Mouse (Mus musculus) mesoderm, embryonic 11.5 days (tissue): ENCODE results near the gene Hspa1l.
"Not testable (repeated sequence)": the region's sequence is repeated elsewhere in the genome, so short reads cannot be mapped to it uniquely, and the experiment has no call there.

Experiments used
- DNase-seq: peaks from one replicate; pipeline ENCODE4 v3.0.0-alpha.2; 2012; ENCODE audit warnings: low read depth, low spot score

Gene Hspa1l

DNA sequence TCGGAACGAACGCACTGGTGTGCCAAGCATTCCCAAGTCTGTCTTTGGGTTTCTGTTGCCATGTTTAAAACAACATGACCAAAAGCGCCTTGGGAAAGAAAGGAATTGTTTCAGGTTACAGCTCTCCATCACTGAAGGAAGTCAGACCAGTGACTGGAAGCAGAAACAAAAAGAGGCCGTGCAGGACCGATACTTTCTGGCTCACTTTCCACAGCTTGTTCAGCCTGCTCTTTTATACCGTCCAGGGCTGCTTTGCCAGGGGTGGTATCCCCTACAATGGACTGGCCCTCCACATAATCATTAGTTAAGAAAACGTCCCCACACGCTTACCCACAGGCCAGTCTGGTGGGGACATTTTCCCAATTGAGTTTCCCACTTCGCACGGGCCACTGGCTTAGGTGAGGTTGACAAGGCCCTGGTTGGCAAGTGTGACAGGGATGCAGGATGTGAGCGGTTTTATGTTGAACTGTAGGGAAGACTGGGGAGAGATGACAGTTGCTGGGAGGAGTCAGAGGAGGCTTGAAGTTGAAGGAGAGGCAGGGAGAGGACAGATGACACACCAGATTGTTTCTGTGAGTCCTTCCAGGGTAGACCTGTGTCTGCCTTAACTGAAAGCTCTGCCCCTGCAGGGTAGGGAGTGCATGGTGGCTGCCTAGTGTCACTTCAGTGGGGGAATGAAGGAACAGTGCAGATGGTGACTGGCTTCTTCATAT lies 29.8 kb downstream of the Hspa1l start:
- DNase-seq = no peak

DNA sequence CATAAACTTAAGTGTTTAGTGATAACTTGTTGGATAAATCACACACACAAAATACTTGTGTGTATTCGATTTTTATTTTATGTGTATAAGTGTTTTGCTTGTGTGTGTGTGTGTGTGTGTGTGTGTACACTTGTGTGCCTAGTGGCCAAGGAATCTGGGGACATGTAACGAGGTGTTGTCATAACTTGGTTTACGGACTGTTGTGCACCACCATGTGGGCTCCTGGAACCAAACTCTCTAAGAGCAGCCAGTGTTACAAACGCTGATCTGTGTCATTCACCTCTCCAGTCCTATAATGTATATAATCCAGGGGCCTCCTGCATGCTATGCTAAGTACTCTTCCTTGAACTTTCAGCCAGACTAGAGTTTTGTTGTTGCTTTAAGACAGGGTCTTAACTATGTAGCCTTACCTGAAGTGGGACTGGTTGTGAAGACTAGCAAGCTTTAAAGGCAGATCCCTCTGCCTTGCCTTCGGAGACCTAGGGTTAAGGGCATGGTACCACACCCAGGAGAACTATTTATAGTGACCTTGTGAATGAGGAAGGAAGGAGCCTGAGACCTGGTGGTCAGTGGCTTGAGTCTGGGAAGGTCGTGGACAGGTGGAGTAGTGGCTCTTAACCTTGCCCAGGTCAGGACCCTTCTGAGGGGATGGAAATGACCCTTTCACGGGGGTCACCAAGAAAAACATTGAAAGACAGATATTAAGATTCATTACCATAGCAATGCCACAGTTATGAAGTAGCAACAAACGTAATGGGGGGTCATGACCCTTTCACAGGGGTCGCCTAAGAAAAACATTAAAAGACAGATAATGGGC lies 30.7 kb downstream of the Hspa1l start:
- no peak for DNase-seq

DNA sequence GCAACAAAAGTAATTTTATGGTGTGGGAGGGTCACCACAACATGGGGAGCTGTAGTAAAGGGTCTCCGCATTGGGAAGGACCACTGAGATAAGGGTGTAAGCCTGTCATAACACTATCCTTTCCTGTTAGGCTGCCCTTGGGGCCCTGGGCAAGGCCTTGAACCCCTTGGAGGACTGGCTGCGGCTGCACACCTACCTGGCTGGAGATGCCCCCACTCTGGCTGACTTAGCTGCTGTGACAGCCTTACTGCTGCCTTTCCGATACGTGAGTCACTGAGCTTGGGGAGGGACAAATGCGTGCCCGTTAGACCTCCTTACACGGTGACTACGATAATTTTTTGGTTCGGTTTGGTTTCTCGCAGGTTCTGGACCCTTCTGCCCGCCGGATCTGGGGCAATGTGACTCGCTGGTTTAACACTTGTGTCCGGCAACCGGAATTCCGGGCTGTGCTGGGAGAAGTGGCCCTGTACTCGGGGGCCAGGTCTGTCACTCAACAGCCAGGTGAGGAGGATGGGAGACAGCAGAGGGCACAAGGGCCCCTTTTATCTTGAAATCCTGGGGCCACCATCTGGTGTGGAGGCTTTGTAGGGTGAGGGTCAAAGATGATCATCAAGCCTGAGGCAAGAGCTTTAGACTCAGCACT lies 31.7 kb downstream of the Hspa1l start:
- no peak for DNase-seq

DNA sequence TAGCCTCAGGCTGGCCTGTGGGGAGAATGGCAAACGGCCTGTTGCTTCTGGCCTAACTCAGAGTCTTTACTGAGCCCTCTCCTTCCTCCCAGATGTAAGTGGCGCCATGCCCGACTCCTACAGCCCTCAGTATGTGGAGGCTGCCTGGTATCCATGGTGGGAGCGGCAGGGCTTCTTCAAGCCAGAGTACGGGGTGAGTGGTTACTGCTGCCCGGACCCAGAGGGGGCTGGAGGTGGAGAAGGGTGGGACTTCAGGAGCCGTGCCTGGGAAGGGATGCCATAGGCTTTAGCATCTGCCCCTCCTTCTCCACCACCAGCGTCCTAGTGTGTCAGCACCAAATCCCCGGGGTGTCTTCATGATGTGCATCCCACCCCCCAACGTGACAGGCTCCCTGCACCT lies 32.7 kb downstream of the Hspa1l start:
- DNase-seq = no peak

DNA sequence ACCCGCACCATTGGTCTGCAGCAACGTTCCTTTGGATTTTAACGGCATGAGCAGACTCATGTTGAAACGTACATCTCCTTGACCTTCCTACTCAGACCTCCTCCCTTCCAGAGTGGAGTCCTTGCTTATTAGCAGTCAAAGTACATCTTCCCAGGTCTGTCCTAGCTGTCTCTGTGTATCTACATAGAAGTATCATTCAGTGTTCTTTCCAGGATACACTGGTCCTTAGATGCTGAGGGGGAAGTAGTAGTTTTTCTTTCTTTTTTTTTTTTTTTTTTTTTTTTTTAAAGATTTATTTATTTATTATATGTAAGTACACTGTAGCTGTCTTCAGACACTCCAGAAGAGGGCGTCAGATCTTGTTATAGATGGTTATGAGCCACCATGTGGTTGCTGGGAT lies 33.4 kb downstream of the Hspa1l start:
- not testable (repeated sequence) for DNase-seq

DNA sequence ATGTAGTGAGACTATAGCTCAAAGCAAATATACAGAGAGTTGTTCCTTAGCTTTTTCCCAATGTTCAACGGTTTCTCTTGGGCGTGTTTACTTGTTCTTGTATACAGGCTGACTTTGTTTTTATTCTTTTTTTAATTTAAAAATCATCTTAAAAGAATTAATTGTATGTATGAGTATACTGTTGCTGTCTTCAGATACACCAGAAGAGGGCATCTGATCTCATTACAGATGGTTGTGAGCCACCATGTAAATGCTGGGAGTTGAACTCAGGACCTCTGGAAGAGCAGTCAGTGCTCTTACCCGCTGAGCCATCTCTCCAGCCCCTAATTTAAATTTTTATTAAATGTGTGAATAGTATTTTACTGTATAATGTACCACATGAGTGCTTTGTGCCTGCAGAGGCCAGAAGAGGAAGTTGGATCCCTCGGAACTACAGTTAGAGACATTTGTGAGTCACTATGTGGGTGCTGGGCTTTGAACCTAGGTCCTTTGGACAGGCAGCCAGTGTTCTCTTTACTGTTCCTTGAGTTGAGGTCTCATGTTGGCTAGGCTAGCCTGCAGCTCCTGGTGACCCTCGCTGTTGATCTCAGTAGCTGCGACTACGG lies 35.0 kb downstream of the Hspa1l start:
- DNase-seq = no peak

DNA sequence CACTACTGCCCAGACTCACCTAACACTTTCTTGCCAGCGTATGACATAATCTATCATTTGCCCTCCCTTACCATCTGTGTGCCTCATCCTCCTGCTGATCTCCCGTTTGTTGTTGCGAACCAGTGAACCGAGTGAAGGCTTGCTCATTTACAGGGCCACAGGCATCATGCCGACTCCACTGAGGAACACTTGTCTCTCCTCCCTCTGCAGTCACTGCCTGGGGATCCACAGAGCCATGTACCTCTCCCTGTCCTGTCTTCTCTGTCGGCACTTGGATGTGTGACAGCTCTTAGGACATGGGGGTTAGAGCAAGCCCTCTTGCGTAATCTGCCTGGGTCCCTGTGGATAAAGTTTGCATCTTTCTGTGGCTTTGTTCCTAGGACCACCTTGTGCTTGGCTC lies 37.1 kb downstream of the Hspa1l start:
- no peak for DNase-seq

DNA sequence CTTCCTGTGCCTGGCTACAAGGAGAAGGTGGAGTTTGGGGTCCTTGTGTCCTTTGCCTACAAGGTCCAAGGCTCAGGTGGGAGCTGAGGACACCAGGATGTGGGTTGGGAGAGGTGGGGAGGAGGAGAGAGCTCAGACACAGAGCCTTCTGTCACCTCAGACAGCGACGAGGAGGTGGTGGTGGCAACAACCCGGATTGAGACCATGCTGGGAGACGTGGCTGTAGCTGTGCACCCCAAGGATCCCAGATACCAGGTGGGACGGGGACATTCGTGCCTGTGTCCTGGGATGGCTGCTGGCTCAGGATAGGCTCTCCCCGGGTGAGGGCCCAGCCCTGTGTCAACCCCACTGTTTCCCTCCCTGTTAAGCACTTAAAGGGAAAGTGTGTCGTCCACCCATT lies 38.9 kb downstream of the Hspa1l start:
- DNase-seq = no peak

DNA sequence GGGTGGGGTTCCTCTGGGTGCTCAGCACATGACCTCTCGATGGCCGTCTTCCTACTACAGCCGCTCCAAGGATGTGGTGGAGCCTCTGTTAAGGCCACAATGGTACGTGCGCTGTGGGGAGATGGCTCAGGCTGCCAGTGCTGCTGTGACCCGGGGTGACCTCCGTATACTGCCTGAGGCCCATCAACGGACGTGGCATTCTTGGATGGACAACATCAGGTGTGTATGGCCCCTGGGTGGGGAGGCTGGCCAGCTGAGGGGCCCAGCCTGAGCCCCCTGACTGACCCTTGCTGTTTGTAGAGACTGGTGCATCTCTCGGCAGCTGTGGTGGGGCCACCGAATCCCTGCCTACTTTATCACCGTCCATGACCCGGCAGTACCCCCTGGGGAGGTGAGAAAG lies 39.9 kb downstream of the Hspa1l start:
- no peak for DNase-seq

DNA sequence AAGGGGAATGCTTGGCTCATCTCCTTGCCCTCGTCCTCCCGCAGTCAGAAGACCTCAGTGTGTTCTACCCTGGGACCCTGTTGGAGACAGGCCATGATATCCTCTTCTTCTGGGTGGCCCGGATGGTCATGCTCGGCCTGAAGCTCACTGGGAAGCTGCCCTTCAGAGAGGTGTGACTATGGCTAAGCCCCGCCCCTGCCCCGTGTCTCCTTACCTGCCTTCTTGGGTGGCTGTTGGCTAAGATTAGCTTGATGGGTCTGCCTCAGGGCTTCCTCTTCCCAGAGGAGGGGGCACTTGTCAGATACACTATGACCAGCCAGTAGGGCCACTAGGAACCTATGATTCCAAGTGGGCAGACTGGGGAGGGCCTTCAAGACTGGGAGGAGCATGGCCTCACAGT lies 40.7 kb downstream of the Hspa1l start:
- no peak for DNase-seq

DNA sequence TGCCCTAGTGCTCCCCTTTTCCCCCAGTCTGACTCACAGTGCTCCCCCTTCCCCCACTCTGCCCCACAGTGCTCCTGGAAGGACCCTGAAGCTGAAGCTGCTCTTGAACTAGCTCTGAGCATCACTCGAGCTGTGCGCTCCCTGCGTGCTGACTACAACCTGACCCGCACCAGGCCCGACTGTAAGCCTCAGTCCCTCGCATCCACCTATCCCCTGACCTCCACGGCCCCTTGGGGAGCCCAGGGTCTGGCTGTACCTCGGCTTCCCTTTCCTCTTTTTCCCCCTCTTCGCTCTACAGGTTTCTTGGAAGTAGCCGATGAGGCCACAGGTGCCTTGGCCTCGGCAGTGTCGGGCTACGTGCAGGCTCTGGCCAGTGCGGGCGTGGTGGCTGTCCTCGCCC lies 42.8 kb downstream of the Hspa1l start:
- DNase-seq = no peak

DNA sequence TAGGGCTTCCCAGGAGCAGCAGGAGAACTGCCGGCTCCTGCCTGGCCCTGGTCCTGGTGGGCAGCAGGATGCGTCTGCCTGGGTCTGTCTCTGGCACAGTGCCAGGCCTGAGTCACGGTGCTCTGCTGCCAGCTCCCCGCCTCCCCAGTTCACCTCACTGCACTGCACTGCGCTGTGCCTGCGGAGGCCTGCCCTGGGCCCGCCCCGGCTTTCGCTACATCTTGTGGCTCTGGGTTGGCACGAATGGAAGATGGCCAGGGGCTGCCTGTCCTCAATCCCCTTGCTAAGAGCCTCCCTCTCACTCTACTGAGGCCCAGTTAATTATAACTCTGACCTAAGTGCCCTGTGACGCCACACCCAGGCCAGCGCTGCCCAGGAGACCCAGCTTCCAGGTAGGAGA lies 43.9 kb downstream of the Hspa1l start, which contains the start of gene Vwa7:
Vwa7 (plus strand) TSS at position 204 of the 400 bp plus-strand sequence.
- DNase-seq = no peak

DNA sequence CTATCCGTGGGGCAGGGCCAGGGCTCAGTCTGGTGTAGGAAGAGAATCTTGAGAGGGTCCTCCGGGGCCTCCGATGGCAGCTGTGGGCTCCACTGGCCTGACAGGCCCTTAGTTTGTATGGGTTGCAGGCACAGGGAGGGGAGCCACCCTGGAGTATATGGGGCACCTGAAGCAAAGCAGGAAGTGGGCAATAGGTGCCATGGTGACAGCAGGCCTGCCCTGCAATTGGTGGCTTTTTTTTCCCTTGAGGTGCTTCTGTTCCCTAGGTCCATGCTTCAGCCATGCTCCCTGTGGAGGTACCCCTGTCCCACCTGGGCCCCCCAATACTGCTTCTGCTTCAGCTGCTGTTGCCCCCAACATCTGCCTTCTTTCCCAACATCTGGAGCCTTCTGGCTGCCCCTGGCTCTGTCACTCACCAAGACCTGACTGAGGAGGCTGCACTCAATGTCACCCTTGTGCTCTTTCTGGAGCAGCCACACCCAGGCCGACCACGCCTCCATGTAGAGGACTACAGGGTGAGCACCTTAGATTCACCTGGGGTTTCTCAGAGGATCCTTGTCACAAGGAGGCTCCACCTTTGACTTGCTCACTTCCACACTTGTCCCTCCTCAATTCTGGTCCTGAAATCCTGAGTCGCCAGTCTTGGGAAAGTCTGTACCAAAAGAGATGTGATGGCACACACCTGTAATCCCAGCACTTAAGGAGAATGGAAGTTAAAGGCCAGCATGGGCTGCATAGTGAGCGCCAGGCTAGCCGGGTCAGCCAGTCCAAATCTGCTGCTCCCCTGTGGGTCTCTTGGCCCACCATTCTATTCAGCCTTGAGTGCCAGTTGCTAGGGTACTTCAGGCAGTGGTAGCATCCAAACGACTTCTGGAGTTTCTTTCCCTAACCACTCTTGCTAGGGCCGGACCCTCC lies 44.5 kb downstream of the Hspa1l start:
- DNase-seq = no peak

DNA sequence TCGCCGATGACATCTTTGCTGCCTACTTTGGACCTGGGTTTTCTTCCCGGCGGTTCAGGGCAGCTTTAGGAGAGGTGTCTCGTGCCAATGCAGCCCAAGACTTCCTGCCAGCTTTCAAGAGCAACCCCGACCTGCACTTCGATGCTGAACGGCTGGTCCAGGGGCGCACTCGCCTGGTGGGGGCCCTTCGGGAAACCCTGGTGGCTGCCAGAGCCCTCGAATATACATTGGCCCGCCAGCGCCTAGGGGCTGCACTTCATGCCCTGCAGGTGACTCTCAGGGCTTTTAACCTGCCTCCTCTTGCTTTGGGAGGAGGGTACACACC lies 45.2 kb downstream of the Hspa1l start:
- DNase-seq = no peak

DNA sequence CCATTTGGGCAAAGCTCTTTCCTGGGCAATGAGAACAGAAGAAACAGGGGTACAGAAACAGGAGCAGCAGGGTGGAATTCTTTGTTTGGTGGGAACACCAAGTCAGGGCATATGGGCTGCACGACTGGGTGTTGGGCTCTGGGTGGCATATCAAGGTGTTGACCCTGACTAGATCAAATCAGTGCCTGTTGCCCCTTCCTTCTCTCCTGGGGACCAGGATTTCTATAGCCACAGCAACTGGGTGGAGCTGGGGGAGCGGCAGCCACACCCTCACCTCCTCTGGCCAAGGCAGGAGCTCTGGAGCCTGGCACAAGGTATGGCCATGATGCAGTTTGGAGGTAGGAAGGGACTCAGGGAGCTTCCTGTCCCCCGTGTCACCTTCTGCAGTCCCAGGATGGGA lies 45.7 kb downstream of the Hspa1l start:
- no peak for DNase-seq

DNA sequence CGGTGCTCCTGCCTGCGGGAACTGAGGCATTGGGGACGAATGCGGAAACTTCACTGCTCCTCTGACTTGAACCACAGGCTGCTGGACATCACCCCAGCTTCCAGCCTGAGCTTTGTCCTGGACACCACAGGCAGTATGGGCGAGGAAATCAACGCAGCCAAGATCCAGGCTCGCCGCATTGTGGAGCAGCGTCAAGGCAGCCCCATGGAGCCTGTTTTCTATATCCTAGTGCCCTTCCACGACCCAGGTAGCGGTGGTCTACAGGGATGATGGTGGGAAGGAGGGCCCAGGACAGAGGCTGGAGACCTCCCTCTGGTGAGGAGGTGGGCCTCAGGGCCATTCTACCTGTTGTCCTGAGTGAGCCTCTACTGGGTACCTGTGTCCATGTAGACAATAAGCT lies 47.4 kb downstream of the Hspa1l start:
- no peak for DNase-seq

DNA sequence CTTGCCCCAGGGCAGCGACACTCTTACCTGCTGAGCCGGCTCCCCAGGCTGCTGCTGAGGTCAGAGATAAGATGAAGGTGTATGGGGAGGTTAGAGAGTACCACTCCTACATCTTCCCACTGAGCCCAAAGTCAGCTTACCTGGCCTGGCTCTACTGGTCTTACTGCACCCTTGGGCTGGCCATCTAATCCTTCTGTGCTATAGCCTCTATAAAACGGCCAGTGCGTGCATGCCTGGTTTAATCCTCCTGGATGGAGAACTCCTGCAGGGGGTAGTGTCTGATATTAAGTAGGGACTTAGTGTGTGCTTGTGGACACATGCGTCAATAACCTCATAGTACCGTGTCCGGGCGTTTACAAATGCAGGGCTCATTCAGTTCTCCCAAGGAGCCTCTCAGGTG lies 48.0 kb downstream of the Hspa1l start:
- DNase-seq = no peak

DNA sequence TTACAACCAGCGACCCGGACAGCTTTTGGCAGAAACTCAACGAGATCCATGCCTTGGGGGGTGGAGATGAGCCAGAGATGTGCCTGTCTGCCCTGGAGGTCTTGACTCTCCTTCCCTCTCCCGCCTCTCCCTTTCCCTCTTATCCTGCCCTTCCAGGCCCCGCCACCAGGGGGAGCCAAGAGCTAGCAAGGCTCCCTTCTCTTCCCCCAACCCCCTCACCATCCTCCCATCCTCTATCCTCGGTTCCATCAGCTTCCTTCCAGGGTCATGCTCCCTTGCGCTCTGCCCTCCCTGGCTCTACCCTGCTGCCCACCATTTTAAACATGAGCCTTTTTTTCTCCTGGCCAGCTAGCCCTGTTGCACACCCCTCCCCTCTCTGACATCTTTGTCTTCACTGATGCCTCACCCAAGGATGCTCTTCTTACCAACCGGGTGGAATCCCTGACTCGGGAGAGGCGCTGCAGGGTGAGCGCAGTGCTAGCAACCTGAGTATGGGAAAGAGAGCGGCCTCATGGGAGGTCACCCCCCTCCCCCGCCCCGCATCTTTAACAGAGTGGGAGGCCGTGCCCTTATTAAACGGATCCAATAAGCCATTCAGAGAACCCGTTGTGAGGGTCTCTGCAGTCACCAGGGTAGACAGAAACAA lies 48.8 kb downstream of the Hspa1l start:
- peak; percentile 90 for DNase-seq

DNA sequence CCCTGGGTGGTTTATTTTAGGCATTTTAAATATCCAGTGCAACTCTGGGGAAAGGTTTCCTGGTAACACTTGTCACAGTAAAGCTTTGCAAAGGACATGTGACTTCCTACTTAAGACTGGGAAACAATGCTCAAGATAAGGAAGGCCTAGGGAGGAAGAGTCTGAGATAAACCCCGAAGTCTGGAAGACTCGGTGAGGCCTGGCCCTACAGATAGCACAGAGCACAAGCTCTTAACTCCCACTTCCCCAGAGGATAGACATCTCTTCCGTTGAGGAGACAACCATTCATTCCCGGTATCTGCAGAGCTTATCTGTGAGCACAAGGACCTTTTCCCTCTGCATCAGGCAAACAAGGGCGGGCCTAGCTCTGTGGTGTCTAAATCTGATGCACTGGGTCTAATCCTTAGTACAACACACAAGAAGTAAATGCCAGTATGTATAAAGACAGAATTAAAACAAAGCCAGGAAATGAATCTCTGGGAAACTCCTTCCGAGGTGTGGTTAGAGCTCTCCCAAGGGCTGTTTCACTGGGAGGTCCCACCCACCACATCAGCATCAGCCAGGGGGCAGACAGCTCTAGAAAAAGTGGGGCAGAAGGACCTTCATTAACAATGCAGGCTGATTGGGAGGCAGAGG lies 49.5 kb downstream of the Hspa1l start:
- DNase-seq = no peak

DNA sequence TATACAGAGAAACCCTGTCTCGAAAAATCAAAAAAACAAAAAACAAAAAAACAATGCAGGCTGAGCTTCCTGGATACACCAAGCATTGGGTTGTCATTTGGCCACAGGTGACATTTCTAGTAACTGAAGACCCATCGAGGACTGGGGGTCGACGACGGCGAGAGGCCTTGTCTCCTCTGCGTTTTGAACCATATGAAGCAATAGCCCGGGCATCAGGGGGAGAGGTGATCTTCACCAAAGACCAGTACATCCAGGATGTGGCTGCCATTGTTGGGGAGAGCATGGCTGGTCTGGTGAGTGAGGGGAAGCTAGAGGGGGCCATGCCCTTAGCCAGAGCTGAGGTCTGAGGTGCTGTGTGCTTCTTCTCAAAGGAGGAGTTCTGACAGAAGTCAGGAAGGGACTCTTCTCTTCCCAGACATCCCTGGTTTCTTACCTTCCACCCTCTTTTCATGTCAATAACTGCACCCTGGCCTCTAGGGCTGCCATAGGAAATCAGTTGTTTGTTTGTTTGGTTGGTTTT lies 50.1 kb downstream of the Hspa1l start:
- DNase-seq = no peak
